Mouse (Mus musculus) neural tube, embryonic 15.5 days (tissue): Measurements from ENCODE around the gene Zbtb7b. TPM values are rescaled to one million over a fixed set of nuclear protein-coding genes. Genes with fewer than 3 reads are reported as not detected.

Experiments used
- ATAC-seq: fragments of 200-750 bp; cut with Nextera tagmentation; 2 replicates; pipeline ENCODE4 v1.8.0; 2017; ENCODE audit warnings: mild to moderate bottlenecking, moderate TSS enrichment, moderate library complexity; ENCODE audit not compliant: low FRiP score
- H3K27ac ChIP-seq: fragments of 300-500 bp; sonication (generic); replicated peaks from 2 replicates; pipeline ENCODE4 v1.5.1; 2015; ENCODE audit warnings: mild to moderate bottlenecking, inconsistent platforms
- H3K27me3 ChIP-seq: fragments of 300-500 bp; sonication (generic); replicated peaks from 2 replicates; pipeline ENCODE4 v1.6.1; 2015; ENCODE audit warnings: inconsistent platforms
- H3K36me3 ChIP-seq: fragments of 300-500 bp; sonication (generic); 2 replicates; pipeline ENCODE4 v1.6.1; 2015; ENCODE audit warnings: inconsistent platforms
- H3K4me1 ChIP-seq: fragments of 300-500 bp; sonication (generic); 2 replicates; pipeline ENCODE4 v1.6.1; 2015; ENCODE audit warnings: inconsistent platforms
- H3K4me2 ChIP-seq: fragments of 300-500 bp; sonication (generic); 2 replicates; pipeline ENCODE4 v1.6.1; 2015; ENCODE audit warnings: inconsistent platforms, mild to moderate bottlenecking, moderate library complexity
- H3K4me3 ChIP-seq: fragments of 300-500 bp; sonication (generic); replicated peaks from 2 replicates; pipeline ENCODE4 v1.5.1; 2015; ENCODE audit warnings: mild to moderate bottlenecking, inconsistent platforms
- H3K9ac ChIP-seq: fragments of 300-500 bp; sonication (generic); replicated peaks from 2 replicates; pipeline ENCODE4 v1.6.1; 2015; ENCODE audit warnings: mild to moderate bottlenecking, inconsistent platforms
- H3K9me3 ChIP-seq: fragments of 300-500 bp; sonication (generic); replicated peaks from 2 replicates; pipeline ENCODE4 v1.6.1; 2016; ENCODE audit warnings: inconsistent platforms
- WGBS: fragments of 180-500 bp; shearing (Covaris S2); methylation state at CpG from one replicate; pipeline ENCODE4 v1.1.7; 2015; ENCODE audit warnings: mixed read lengths; 5-methylcytosine and 5-hydroxymethylcytosine counted together
- polyA plus RNA-seq: library from polyadenylated mRNA; unstranded; fragments of >200 nt; fragmentation: Nextera tagmentation; extraction: Ambion mirVana; gene quantifications from 2 replicates; pipeline ENCODE4 v1.2.1, GENCODE M21; 2015

The Zbtb7b gene
- polyA plus RNA-seq, 1 experiment from 2014 or later: 0.73 TPM

DNA sequence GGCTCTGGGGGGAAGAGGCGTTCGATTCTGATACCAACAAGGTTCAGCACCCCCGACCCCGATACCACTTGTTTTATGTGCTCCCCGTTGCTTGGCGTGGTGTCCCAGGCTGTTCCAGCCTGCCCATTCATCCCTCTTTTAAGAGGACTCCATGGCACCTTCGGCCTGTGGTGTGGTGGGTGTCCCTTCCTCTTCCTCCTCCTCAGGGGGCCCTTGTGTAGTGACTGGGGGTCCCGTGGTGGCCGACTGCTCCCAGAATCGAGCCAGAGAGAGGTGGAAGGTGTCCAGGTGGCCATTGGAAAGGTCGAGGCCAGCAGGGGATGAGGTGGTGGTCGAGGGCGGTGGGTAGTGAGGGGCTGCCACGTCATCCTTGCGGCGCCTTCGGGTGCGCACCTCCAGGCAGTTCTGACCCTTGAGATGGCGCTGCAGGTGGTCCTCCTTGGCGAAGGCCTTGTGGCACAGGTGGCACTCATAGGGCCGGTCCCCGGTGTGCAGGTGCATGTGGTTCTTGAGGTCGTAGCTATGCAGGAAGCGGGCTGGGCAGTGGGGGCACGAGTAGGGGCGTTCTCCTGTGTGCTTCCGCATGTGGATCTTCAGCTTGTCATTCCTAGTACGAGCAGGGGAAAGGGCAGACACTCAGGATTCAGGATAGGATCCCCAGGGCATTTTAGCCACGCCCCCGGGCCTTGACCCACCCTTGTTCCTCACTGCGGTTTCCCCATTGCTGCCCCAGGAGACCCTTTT is 15.0 kb downstream of the Zbtb7b start:
- Histone ChIP-seq H3K27me3 (no peaks in the 10 kb centered on the region), H3K4me2 (peak overlapping the region; percentile 79), H3K4me1 (peaks cover 13% of the 10 kb centered on the region), H3K9ac (no peak overlapping the region), H3K27ac (no peak overlapping the region), H3K36me3 (no peaks in the 10 kb centered on the region), H3K4me3 (no peak overlapping the region), H3K9me3 (no peaks in the 10 kb centered on the region)
- no peak for ATAC-seq
- WGBS: 91% methylated on average over 31 of the region's 31 CpGs

DNA sequence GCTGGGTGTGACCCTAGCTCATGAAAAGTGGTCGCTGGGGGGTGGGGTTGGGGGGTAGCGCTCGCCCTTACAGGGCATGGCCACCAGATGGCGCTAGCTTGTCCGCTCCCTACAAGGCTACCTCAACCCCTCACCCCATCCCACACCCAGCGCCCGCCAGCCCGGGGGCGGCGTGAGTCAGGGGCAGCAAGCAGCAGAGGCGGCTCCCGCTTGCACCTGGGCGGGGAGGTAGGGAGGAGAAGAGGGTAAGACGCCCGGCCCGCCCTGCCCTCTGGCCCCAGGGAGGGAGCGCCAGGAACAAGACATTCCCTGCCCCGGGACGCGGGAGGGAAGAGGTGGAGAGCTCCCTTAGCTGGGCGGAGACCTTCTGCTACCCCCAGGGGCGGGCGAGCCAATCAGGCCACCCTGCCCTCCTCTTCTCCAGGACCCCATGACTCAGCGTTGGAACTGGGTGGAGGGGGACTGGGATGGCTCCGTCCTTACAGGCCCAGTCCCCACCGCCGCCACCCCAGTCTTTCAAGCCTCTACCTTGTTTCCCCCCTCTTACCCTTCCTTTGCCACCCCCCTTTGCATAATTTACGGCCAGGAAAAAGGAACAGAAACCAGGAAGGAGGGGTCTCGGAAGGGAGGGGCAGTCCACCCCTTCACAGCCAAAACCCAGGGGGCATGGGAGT is 16.0 kb downstream of the Zbtb7b start:
- H3K27ac ChIP-seq: 0 out of 2 replicates have a peak overlapping the region, but pooled peaks have one; percentile 1
- 1% methylated on average over 29 of the region's 29 CpGs for WGBS

DNA sequence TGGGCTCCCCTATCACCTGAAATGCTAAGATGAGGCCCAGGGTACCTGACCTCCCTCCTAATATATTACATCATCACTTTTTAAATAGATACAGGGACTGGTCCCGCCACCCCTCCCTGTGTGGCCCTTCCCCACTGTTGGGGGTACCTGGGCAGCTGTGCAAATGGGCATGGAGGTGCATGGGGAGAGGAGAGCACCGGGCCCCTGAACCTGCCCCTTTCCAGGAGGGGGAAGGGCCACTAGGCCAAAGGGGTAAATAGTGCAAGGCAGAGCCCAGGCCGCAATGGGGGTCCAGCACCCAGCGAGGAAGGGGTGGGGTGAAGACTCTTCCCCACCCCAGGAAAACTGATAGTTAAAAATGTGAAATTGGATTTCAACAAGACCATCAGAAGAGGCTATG is 16.7 kb downstream of the Zbtb7b start:
- Histone ChIP-seq H3K36me3 (no peaks in the 10 kb centered on the region), H3K27ac (no peak overlapping the region), H3K9me3 (no peaks in the 10 kb centered on the region), H3K27me3 (no peaks in the 10 kb centered on the region), H3K9ac (no peak overlapping the region), H3K4me3 (peak overlapping the region; percentile 46; the same call in 1 of the 2 replicates), H3K4me1 (peaks cover 13% of the 10 kb centered on the region), H3K4me2 (peak overlapping the region; percentile 79)
- 86% methylated on average over 4 of the region's 4 CpGs for WGBS
- 0 out of 2 replicates have a peak, but pooled peaks have one; percentile 1 for ATAC-seq

More for the DNA sequence above, 16.0 kb downstream of the Zbtb7b start:
- no peaks in the 10 kb centered on the region for H3K27me3 ChIP-seq
- no peaks in the 10 kb centered on the region for H3K36me3 ChIP-seq
- peaks cover 13% of the 10 kb centered on the region for H3K4me1 ChIP-seq
- H3K4me3 ChIP-seq: peak overlapping the region; percentile 46
- H3K9ac ChIP-seq: peak overlapping the region; percentile 53
- H3K9me3 ChIP-seq: no peaks in the 10 kb centered on the region
- peak overlapping the region; percentile 79 for H3K4me2 ChIP-seq
- ATAC-seq: peak; percentile 89

DNA sequence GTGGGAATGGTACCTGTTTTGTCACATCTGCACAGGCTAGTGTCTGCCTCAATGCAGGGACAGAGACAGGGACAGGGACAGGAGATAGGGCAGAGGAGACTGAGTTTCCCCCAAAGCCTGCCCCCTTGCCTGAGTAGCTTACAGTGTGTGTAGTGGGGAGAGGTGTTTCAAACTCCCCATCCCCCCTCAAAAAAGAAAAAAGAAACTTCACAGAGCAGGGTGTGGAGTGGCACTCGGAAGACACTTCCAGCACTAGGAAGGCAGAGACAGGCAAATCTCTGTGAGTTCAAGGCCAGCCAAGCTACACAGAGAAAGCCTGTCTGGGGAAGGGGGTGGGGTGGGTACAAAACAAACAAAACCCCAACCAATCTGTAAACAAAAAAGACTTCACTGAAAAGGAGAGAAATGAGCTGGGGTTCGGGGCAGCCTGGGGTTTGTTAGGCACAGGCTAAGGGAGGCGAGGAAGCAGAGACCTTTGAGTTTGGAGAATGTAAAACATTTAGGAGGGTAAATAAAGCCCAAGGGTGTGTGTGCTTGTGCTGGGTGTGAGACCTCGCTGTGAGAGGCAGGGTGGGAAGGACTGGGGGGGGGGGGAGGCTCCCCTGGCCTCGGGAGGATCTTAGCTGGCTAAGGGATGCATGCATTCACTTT is 20.9 kb downstream of the Zbtb7b start:
- WGBS: 47% methylated on average over 5 of the region's 5 CpGs
- Histone ChIP-seq H3K27ac (no peak overlapping the region), H3K4me3 (no peak overlapping the region), H3K4me1 (peaks cover 9% of the 10 kb centered on the region), H3K36me3 (no peaks in the 10 kb centered on the region), H3K9me3 (no peaks in the 10 kb centered on the region), H3K27me3 (no peaks in the 10 kb centered on the region), H3K4me2 (no peak overlapping the region), H3K9ac (no peak overlapping the region)
- ATAC-seq: no peak

DNA sequence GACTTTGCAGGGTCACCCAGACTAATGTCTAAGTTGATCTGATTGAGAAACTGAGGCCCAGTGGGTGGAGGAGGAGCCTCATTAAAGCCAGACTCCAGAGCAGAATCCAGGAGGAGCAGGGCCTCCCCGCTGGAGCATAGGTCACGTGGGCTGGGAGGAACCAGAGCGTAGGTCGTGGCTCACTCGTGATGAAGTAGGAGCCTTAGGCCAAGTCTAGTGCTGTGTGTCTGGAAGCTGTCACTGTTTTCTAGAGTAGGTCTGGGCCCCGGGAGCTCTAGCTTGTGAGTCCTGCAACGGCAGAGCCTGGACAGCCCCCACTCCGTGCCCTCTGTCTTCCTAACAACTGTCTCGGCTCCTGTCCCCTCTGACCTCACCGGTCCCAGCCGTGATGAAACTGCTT is 27.2 kb downstream of the Zbtb7b start:
- Histone ChIP-seq H3K36me3 (no peaks in the 10 kb centered on the region), H3K9me3 (no peaks in the 10 kb centered on the region), H3K27me3 (no peaks in the 10 kb centered on the region), H3K27ac (no peak overlapping the region), H3K4me3 (no peak overlapping the region), H3K4me2 (no peak overlapping the region), H3K4me1 (no peaks in the 10 kb centered on the region), H3K9ac (no peak overlapping the region)
- ATAC-seq: no peak
- WGBS: 71% methylated on average over 11 of the region's 11 CpGs

DNA sequence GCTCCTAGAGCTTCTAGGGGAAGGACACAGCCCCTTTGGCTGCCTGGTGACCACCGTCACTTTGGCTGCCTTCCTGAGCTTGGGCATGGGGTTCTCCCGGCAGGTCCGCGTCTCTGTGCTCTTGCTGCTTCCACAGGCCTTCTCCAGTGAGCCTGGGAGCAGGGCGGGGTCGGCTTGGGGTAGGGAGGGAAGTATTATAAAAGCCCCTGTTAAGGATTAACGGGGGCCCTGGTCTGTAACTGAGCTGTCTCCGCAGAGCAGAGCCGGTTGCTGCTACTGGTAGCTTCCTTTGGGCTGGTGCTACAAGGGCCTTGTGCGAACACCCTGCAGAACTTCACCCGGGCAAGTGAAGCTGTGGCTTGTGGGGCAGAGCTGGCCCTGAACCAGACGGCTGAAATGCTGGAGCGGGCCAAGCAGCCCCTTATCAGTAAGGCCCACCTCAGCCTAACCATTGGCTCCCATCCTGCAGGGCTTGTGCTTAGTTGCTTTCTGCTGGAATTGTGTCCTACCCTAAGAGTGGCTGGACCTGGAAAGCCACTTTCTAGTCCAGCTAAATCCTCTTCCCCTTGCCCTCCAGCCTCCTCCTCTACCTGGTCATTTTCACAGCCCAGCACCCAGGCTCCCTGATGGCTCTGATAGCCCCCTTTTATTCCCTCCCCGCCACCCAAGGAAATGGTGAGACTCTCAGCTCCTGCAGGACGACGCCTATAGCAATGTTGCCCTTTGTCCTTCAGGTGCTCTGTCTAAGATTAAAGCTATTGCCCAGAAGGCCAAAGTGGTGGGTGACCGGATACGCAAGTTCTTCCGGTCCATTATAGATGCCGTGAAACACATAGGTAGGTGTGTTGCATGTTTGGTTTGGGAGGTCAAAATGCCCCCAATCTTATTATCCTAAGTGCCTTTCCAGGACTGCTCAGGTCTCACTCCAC is 28.8 kb downstream of the Zbtb7b start:
- no peaks in the 10 kb centered on the region for H3K4me1 ChIP-seq
- no peaks in the 10 kb centered on the region for H3K36me3 ChIP-seq
- H3K27ac ChIP-seq: no peak overlapping the region
- no peak overlapping the region for H3K4me3 ChIP-seq
- no peak overlapping the region for H3K9ac ChIP-seq
- no peak overlapping the region for H3K4me2 ChIP-seq
- ATAC-seq: no peak
- H3K27me3 ChIP-seq: no peaks in the 10 kb centered on the region
- WGBS: 69% methylated on average over 20 of the region's 20 CpGs
- no peaks in the 10 kb centered on the region for H3K9me3 ChIP-seq

DNA sequence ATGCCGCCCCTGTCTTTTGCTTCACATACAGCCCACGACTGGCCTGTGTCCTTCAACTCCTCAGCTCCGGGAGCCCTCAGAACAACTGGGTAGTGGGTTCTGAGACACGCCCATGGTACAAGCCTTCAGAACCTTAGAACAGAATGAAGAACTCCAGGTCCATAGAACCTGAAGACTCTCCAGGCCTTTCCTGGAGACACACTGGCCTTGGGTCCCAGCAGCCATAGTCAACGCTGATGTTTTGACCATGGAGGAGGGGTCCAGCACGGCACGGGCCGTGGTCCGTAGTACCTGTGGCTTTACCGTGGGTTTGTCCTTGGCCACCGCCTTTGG is 29.5 kb downstream of the Zbtb7b start, which contains the start of gene Dcst1:
Dcst1 (minus strand) TSS at position 101 of the 333 bp plus-strand sequence.
- Histone ChIP-seq H3K9me3 (no peaks in the 10 kb centered on the region), H3K27me3 (no peaks in the 10 kb centered on the region), H3K9ac (no peak within 1 kb of the TSS), H3K27ac (no peak within 1 kb of the TSS), H3K4me1 (no peaks in the 10 kb centered on the region), H3K4me3 (no peak within 1 kb of the TSS), H3K36me3 (no peaks in the 10 kb centered on the region), H3K4me2 (no peak within 1 kb of the TSS)
- no peak for ATAC-seq
- 88% methylated on average over 11 of the region's 11 CpGs for WGBS

DNA sequence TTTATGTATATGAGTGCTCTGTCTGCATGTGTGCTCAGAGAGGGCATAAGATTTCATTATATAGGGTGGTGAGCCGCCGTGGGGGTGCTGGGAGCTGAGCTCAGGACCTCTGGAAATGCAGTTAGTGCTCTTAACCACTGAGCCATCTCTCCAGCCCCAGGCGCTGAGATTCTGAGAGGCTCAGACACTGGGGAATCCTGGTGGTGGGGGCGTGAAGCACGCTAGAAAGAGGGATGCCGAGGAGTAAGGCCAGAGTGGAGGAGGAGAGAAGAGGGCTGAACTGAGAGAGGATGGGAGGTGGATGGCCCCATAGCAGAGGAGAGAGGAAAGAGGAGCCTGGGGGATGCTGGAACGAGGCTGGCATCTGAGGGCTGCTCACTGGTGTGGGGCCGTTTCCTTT is 29.9 kb downstream of the Zbtb7b start:
- Histone ChIP-seq H3K9ac (no peak overlapping the region), H3K4me2 (no peak overlapping the region), H3K4me3 (no peak overlapping the region), H3K27ac (no peak overlapping the region), H3K9me3 (no peaks in the 10 kb centered on the region), H3K36me3 (no peaks in the 10 kb centered on the region), H3K27me3 (no peaks in the 10 kb centered on the region), H3K4me1 (no peaks in the 10 kb centered on the region)
- 65% methylated on average over 8 of the region's 8 CpGs for WGBS
- no peak for ATAC-seq

DNA sequence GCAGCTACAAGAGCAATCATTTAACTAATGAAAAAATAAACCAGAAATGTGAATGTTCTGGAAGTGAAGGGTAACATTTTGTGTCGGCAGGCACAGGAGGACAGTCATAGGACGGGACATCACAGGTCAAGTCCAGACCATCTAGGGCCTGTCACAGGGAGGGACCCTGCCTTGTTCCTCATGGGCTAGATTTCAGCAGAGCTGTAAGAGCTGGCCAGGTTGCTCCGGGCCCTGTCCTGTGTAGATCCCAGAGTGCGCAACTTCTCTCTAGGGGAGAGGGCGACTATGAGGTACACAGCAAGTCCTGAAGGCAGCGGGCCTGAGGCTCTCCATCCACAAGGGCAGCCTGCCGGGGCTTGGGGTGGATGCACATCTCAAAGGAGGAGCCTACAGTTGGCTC is 32.9 kb downstream of the Zbtb7b start, which contains the start of gene Dcst2:
Dcst2 (plus strand) TSS at position 301 of the 400 bp plus-strand sequence.
- no peak within 1 kb of the TSS for H3K27ac ChIP-seq
- no peak within 1 kb of the TSS for H3K4me3 ChIP-seq
- no peaks in the 10 kb centered on the region for H3K36me3 ChIP-seq
- no peaks in the 10 kb centered on the region for H3K27me3 ChIP-seq
- 91% methylated on average over 7 of the region's 7 CpGs for WGBS
- no peaks in the 10 kb centered on the region for H3K9me3 ChIP-seq
- no peak within 1 kb of the TSS for H3K4me2 ChIP-seq
- no peaks in the 10 kb centered on the region for H3K4me1 ChIP-seq
- no peak within 1 kb of the TSS for H3K9ac ChIP-seq
- no peak for ATAC-seq

DNA sequence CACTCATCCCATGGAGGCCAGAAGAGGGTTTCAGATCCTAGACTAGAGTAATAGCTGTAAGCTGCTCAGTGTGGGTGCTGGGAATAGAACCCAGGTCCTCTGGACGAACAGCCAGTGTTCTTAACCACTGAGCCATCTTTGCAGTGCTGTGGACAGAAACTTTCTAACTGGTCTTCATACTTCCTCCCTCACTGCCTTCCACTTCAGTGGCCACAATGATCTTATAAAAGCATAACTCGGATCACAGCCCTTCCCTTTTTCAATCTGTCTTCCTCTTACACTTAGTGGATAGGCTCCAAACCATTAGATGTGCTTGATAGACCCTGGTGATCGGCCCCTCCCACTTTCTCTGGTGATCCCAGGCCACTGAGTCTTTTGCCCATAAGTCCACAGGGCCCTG is 34.3 kb downstream of the Zbtb7b start:
- H3K36me3 ChIP-seq: no peaks in the 10 kb centered on the region
- H3K27me3 ChIP-seq: no peaks in the 10 kb centered on the region
- 78% methylated on average over 3 of the region's 3 CpGs for WGBS
- no peaks in the 10 kb centered on the region for H3K9me3 ChIP-seq
- H3K4me2 ChIP-seq: no peak overlapping the region
- no peak for ATAC-seq
- H3K27ac ChIP-seq: no peak overlapping the region
- H3K4me1 ChIP-seq: no peaks in the 10 kb centered on the region
- no peak overlapping the region for H3K9ac ChIP-seq
- H3K4me3 ChIP-seq: no peak overlapping the region

DNA sequence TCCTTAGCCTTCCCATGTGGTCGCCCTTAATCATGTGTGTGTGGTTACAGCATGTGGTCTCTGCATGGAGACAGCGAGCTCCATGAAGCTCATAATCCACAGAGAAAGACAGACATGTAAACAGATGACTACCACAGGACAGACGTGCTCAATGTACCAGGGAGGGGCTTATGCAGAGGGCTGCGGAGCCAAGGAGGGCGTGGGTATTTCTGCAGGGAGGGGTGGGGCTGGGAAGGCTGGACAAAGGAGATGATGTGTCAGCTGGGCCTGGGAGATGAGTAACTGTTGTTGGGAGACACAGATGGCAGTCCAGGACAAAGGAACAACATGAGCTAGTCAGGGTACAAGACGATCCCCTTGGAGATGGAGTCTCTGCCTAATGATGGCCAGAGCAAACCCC is 34.9 kb downstream of the Zbtb7b start:
- no peak for ATAC-seq
- Histone ChIP-seq H3K27ac (no peak overlapping the region), H3K4me2 (no peak overlapping the region), H3K27me3 (no peaks in the 10 kb centered on the region), H3K36me3 (no peaks in the 10 kb centered on the region), H3K9me3 (no peaks in the 10 kb centered on the region), H3K4me1 (no peaks in the 10 kb centered on the region), H3K9ac (no peak overlapping the region), H3K4me3 (no peak overlapping the region)
- WGBS: 66% methylated on average over 6 of the region's 6 CpGs
